Mouse (Mus musculus) heart, embryonic 13.5 days (tissue): ENCODE results near the gene Ncbp1. TPM values are rescaled to one million over a fixed set of nuclear protein-coding genes. Genes with fewer than 3 reads are reported as not detected.

Experiments used
- ATAC-seq: fragments of 200-750 bp; cut with Nextera tagmentation; 2 replicates; pipeline ENCODE4 v1.8.0; 2017; ENCODE audit warnings: moderate TSS enrichment; ENCODE audit not compliant: insufficient number of reproducible peaks, low FRiP score, low TSS enrichment; ENCODE audit errors: extremely low read depth
- H3K27ac ChIP-seq: fragments of 300-500 bp; sonication (generic); replicated peaks from 2 replicates; pipeline ENCODE4 v1.5.1; 2015; ENCODE audit warnings: moderate library complexity, mild to moderate bottlenecking, inconsistent platforms
- H3K27me3 ChIP-seq: fragments of 300-500 bp; sonication (generic); replicated peaks from 2 replicates; pipeline ENCODE4 v1.6.1; 2015; ENCODE audit warnings: mild to moderate bottlenecking, inconsistent platforms
- H3K36me3 ChIP-seq: fragments of 300-500 bp; sonication (generic); 2 replicates; pipeline ENCODE4 v1.6.1; 2015; ENCODE audit warnings: mild to moderate bottlenecking, inconsistent platforms
- H3K4me1 ChIP-seq: fragments of 300-500 bp; sonication (generic); 2 replicates; pipeline ENCODE4 v1.6.1; 2015; ENCODE audit warnings: inconsistent platforms
- H3K4me2 ChIP-seq: fragments of 300-500 bp; sonication (generic); 2 replicates; pipeline ENCODE4 v1.6.1; 2015; ENCODE audit warnings: inconsistent platforms, mild to moderate bottlenecking, moderate library complexity
- H3K4me3 ChIP-seq: fragments of 300-500 bp; sonication (generic); 2 replicates; pipeline ENCODE4 v1.5.1; 2015; ENCODE audit warnings: moderate library complexity, mild to moderate bottlenecking, inconsistent platforms
- H3K9ac ChIP-seq: fragments of 300-500 bp; sonication (generic); 2 replicates; pipeline ENCODE4 v1.6.1; 2015; ENCODE audit warnings: inconsistent platforms, mild to moderate bottlenecking, moderate library complexity
- H3K9me3 ChIP-seq: fragments of 300-500 bp; sonication (generic); 2 replicates; pipeline ENCODE4 v1.6.1; 2016; ENCODE audit warnings: inconsistent platforms
- WGBS: fragments of 180-500 bp; shearing (Covaris S2); methylation state at CpG from one replicate; pipeline ENCODE4 v1.1.7; 2015; ENCODE audit warnings: mixed read lengths; 5-methylcytosine and 5-hydroxymethylcytosine counted together
- polyA plus RNA-seq: library from polyadenylated mRNA; unstranded; fragments of >200 nt; fragmentation: Nextera tagmentation; extraction: Ambion mirVana; gene quantifications from 2 replicates; pipeline ENCODE4 v1.2.1, GENCODE M21; 2015

The Ncbp1 gene
- polyA plus RNA-seq, 1 experiment from 2014 or later: 43.8 TPM

DNA sequence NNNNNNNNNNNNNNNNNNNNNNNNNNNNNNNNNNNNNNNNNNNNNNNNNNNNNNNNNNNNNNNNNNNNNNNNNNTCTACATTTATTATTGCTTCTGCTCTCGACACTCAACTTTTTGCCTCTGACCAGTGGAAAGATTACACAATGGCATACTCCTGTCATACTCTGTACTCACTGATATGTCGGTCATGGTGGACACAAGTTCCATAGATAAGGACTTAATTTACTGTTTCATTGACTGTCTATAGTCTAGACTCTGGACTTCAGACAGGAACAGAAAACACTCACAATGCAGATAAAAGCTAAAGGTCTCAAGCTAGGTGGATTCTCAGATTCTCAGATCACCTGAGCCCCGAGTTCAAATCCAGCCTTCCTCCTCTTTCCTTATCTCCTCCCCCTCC is 82.7 kb downstream of the Ncbp1 start:
- no peak for ATAC-seq
- Histone ChIP-seq H3K4me3 (no peak overlapping the region), H3K36me3 (no peaks in the 10 kb centered on the region), H3K27ac (no peak overlapping the region), H3K4me2 (no peak overlapping the region), H3K9ac (no peak overlapping the region), H3K27me3 (0 out of 2 replicates have a peak, but pooled peaks cover 5% of the 10 kb centered on the region), H3K9me3 (no peaks in the 10 kb centered on the region), H3K4me1 (no peaks in the 10 kb centered on the region)
- WGBS: 75% methylated on average over 3 of the region's 3 CpGs

Other genes starting within 250 kb of the Ncbp1 start
- gene Ccdc180, start 248.3 kb upstream of the Ncbp1 start, polyA plus RNA-seq: 0.08 and 0.10 TPM in 2 replicates
- 13.0 and 14.3 TPM in 2 replicates for gene Tdrd7, start 173.3 kb upstream of the Ncbp1 start, polyA plus RNA-seq
- 171 and 182 TPM in 2 replicates for gene Tmod1, start 99.7 kb upstream of the Ncbp1 start, polyA plus RNA-seq
- gene Tstd2, start 81 bp downstream of the Ncbp1 start, polyA plus RNA-seq: 25.9 and 26.8 TPM in 2 replicates
- 13.8 and 15.6 TPM in 2 replicates for gene Xpa, start 57.7 kb downstream of the Ncbp1 start, polyA plus RNA-seq
- not detected in 2 replicates for gene Foxe1, start 205.0 kb downstream of the Ncbp1 start, polyA plus RNA-seq